Mouse (Mus musculus) lung, postnatal 0 days (tissue): ENCODE data around the gene Rps10. TPM values are rescaled to one million over a fixed set of nuclear protein-coding genes. Genes with fewer than 3 reads are reported as not detected.
"Not testable (repeated sequence)": the region's sequence is repeated elsewhere in the genome, so short reads cannot be mapped to it uniquely, and the experiment has no call there.

Source experiments
- ATAC-seq: fragments of 200-750 bp; cut with Nextera tagmentation; 2 replicates; pipeline ENCODE4 v1.8.0; 2017; ENCODE audit warnings: moderate library complexity
- DNase-seq: peaks from one replicate; pipeline ENCODE4 v3.0.0-alpha.2; 2016; ENCODE audit warnings: low spot score
- H3K27ac ChIP-seq: fragments of 300-500 bp; sonication (generic); 2 replicates; pipeline ENCODE4 v1.5.1; 2014; ENCODE audit warnings: antibody characterized with exemption, mild to moderate bottlenecking, low read length, mixed read lengths
- H3K27me3 ChIP-seq: fragments of 300-500 bp; sonication (generic); replicated peaks from 2 replicates; pipeline ENCODE4 v1.6.1; 2014; ENCODE audit warnings: low read length, mixed read lengths; ENCODE audit not compliant: insufficient read depth
- H3K36me3 ChIP-seq: fragments of 300-500 bp; sonication (generic); 2 replicates; pipeline ENCODE4 v1.6.1; 2014; ENCODE audit warnings: low read length, mixed read lengths; ENCODE audit not compliant: insufficient read depth
- H3K4me1 ChIP-seq: fragments of 300-500 bp; sonication (generic); 2 replicates; pipeline ENCODE4 v1.6.1; 2014; ENCODE audit warnings: antibody characterized with exemption, low read depth, low read length, mixed read lengths; ENCODE audit not compliant: insufficient read depth
- H3K4me2 ChIP-seq: fragments of 300-500 bp; sonication (generic); replicated peaks from 2 replicates; pipeline ENCODE4 v1.6.1; 2014; ENCODE audit warnings: low read depth, mild to moderate bottlenecking, low read length, moderate library complexity, mixed read lengths
- H3K4me3 ChIP-seq: fragments of 300-500 bp; sonication (generic); 2 replicates; pipeline ENCODE4 v1.5.1; 2014; ENCODE audit warnings: low read depth, low read length
- H3K9ac ChIP-seq: fragments of 300-500 bp; sonication (generic); replicated peaks from 2 replicates; pipeline ENCODE4 v1.6.1; 2014; ENCODE audit warnings: low read depth, mild to moderate bottlenecking
- H3K9me3 ChIP-seq: fragments of 300-500 bp; sonication (generic); 2 replicates; pipeline ENCODE4 v1.6.1; 2016; ENCODE audit warnings: low read length, mixed read lengths
- CTCF ChIP-seq: IDR thresholded peaks from 2 replicates; pipeline ENCODE4 v1.5.1; 2016; ENCODE audit warnings: antibody characterized with exemption, mild to moderate bottlenecking
- EP300 ChIP-seq: IDR thresholded peaks from 2 replicates; pipeline ENCODE4 v1.6.1; 2016; ENCODE audit warnings: antibody characterized with exemption, mild to moderate bottlenecking, control low read depth
- WGBS: fragments of 180-500 bp; shearing (Covaris S2); extraction: QIAGEN DNeasy Blood & Tissue Kit; methylation state at CpG from one replicate; pipeline ENCODE4 v1.1.7; 2014; 5-methylcytosine and 5-hydroxymethylcytosine counted together
- polyA plus RNA-seq: library from polyadenylated mRNA; unstranded; fragments of >200 nt; fragmentation: Nextera tagmentation; extraction: Ambion mirVana; gene quantifications from 2 replicates; pipeline ENCODE4 v1.2.1, GENCODE M21; 2015

Rps10 gene
- polyA plus RNA-seq, 1 experiment from 2014 or later, result 659 TPM

- no peak for TF ChIP-seq CTCF
- no peak for TF ChIP-seq EP300
- Histone ChIP-seq H3K4me1 (no peaks in the 10 kb centered on the region), H3K4me2 (no peak overlapping the region), H3K36me3 (no peaks in the 10 kb centered on the region), H3K27ac (no peak overlapping the region), H3K4me3 (no peak overlapping the region), H3K9ac (no peak overlapping the region), H3K9me3 (no peaks in the 10 kb centered on the region), H3K27me3 (no peaks in the 10 kb centered on the region)
- 30% methylated on average over 7 of the region's 7 CpGs for WGBS
- ATAC-seq, result no peak
- no peak for DNase-seq
Observed at GRCm38 (mm10) chr17:27645807-27646206, 9.3 kb upstream of the Rps10 start.

- TF ChIP-seq CTCF, result peak; percentile 38
- no peak for TF ChIP-seq EP300
- H3K4me3 ChIP-seq, result no peak overlapping the region
- no peaks in the 10 kb centered on the region for H3K9me3 ChIP-seq
- H3K27me3 ChIP-seq, result no peaks in the 10 kb centered on the region
- no peak overlapping the region for H3K27ac ChIP-seq
- H3K36me3 ChIP-seq, result no peaks in the 10 kb centered on the region
- WGBS, result 33% methylated on average over 2 of the region's 2 CpGs
- no peak overlapping the region for H3K9ac ChIP-seq
- DNase-seq (no peak), ATAC-seq (no peak)
- no peaks in the 10 kb centered on the region for H3K4me1 ChIP-seq
- H3K4me2 ChIP-seq, result no peak overlapping the region
Observed at GRCm38 (mm10) chr17:27644572-27644971, 8.1 kb upstream of the Rps10 start.

GRCm38 (mm10) chr17:27643756-27644155, 7.3 kb upstream of the Rps10 start:
- ATAC-seq (no peak), DNase-seq (no peak)
- Histone ChIP-seq H3K4me3 (no peak overlapping the region), H3K4me1 (no peaks in the 10 kb centered on the region), H3K4me2 (no peak overlapping the region), H3K27me3 (no peaks in the 10 kb centered on the region), H3K27ac (no peak overlapping the region), H3K36me3 (no peaks in the 10 kb centered on the region), H3K9me3 (no peaks in the 10 kb centered on the region), H3K9ac (no peak overlapping the region)
- no peak for TF ChIP-seq EP300
- no peak for TF ChIP-seq CTCF
- WGBS, result 75% methylated on average over 9 of the region's 9 CpGs

- Histone ChIP-seq H3K9me3 (no peaks in the 10 kb centered on the region), H3K27me3 (no peaks in the 10 kb centered on the region), H3K27ac (no peak overlapping the region), H3K36me3 (no peaks in the 10 kb centered on the region), H3K4me1 (no peaks in the 10 kb centered on the region), H3K4me3 (no peak overlapping the region), H3K9ac (no peak overlapping the region), H3K4me2 (no peak overlapping the region)
- 30% methylated on average over 5 of the region's 6 CpGs for WGBS
- TF ChIP-seq CTCF (no peak), EP300 (no peak)
- DNase-seq, result no peak
- ATAC-seq, result peak; percentile 34; the same call in 1 of the 2 replicates
Observed at GRCm38 (mm10) chr17:27643101-27643500, 6.6 kb upstream of the Rps10 start.

GRCm38 (mm10) chr17:27642491-27643062, 6.1 kb upstream of the Rps10 start:
- peak; percentile 36 for DNase-seq
- no peak overlapping the region for H3K9ac ChIP-seq
- TF ChIP-seq EP300 (no peak), CTCF (no peak)
- no peaks in the 10 kb centered on the region for H3K36me3 ChIP-seq
- WGBS, result 10% methylated on average over 12 of the region's 12 CpGs
- no peaks in the 10 kb centered on the region for H3K4me1 ChIP-seq
- peak; percentile 55 for ATAC-seq
- no peak overlapping the region for H3K27ac ChIP-seq
- peak overlapping the region; percentile 14; the same call in 1 of the 2 replicates for H3K4me2 ChIP-seq
- no peaks in the 10 kb centered on the region for H3K27me3 ChIP-seq
- no peaks in the 10 kb centered on the region for H3K9me3 ChIP-seq
- H3K4me3 ChIP-seq, result no peak overlapping the region

GRCm38 (mm10) chr17:27639851-27640250, 3.4 kb upstream of the Rps10 start:
- not testable (repeated sequence) for ATAC-seq, H3K27me3 ChIP-seq, H3K9ac ChIP-seq, H3K9me3 ChIP-seq, H3K36me3 ChIP-seq, H3K4me1 ChIP-seq, H3K4me2 ChIP-seq, H3K27ac ChIP-seq, DNase-seq, H3K4me3 ChIP-seq
- 86% methylated on average over 6 of the region's 6 CpGs for WGBS

GRCm38 (mm10) chr17:27638921-27639332, 2.5 kb upstream of the Rps10 start:
- ATAC-seq (no peak), DNase-seq (no peak)
- Histone ChIP-seq H3K36me3 (no peaks in the 10 kb centered on the region), H3K27ac (no peak overlapping the region), H3K9ac (no peak overlapping the region), H3K9me3 (no peaks in the 10 kb centered on the region), H3K27me3 (no peaks in the 10 kb centered on the region), H3K4me1 (0 out of 2 replicates have a peak, but pooled peaks cover under 1% of the 10 kb centered on the region), H3K4me2 (no peak overlapping the region), H3K4me3 (no peak overlapping the region)
- TF ChIP-seq CTCF (peak; percentile 45), EP300 (no peak)
- 76% methylated on average over 20 of the region's 20 CpGs for WGBS
